Comparison of ENCODE assay signal across 28 mouse cellular contexts in genomic region chr14:56830491-56831045, GRCm38 (mm10). TPM values are rescaled to one million over a fixed set of nuclear protein-coding genes. Genes with fewer than 3 reads are reported as not detected.
DNase-seq lines count a peak whose midpoint lies in the region; ATAC-seq lines count a peak whose summit lies in the region.
"Had no signal": no experiment of that assay in that cellular context is flagged by ENCODE, and none has a peak within 500 bp of the region (broad histone marks: within the 10 kb centered on the region; RNA-seq: fewer than 3 reads in every experiment).

No protein-coding gene starts in this region.

- H3K4me3 ChIP-seq in hindbrain, embryonic 12.5 days, result no peak overlapping the region
- H3K4me3 ChIP-seq in liver, embryonic 11.5 days (ENCODE audit: low read depth, low read length), result no peak overlapping the region
- no peak overlapping the region for H3K4me3 ChIP-seq in forebrain, embryonic 13.5 days
- H3K4me3 ChIP-seq: forebrain, embryonic 10.5 days; gastrocnemius, adult 2 months; heart, embryonic 15.5 days; hindbrain, embryonic 10.5 days had no signal

- no peaks in the 10 kb centered on the region for H3K36me3 ChIP-seq in hindbrain, embryonic 12.5 days
- H3K36me3 ChIP-seq in liver, embryonic 11.5 days (ENCODE audit: control insufficient read depth, insufficient read depth, low read length), result no peaks in the 10 kb centered on the region
- no peaks in the 10 kb centered on the region for H3K36me3 ChIP-seq in forebrain, embryonic 13.5 days (ENCODE audit: poor library complexity, severe bottlenecking)
- H3K36me3 ChIP-seq: forebrain, embryonic 10.5 days; heart, embryonic 15.5 days; hindbrain, embryonic 10.5 days had no signal

- H3K27me3 ChIP-seq in hindbrain, embryonic 12.5 days, result no peaks in the 10 kb centered on the region
- H3K27me3 ChIP-seq in liver, embryonic 11.5 days (replicated peaks; ENCODE audit: control insufficient read depth, insufficient read depth, low read length), result no peaks in the 10 kb centered on the region
- H3K27me3 ChIP-seq in forebrain, embryonic 13.5 days, result no peaks in the 10 kb centered on the region
- H3K27me3 ChIP-seq: heart, embryonic 15.5 days had no signal

- no peak for ATAC-seq in hindbrain, embryonic 12.5 days (ENCODE audit: low FRiP score)
- no peak for ATAC-seq in liver, embryonic 11.5 days (replicated peaks; ENCODE audit: low FRiP score)
- no peak for ATAC-seq in forebrain, embryonic 13.5 days
- ATAC-seq: CD4-positive, CD25-positive, alpha-beta regulatory T cell, adult 4 months; forebrain, embryonic 14.5 days; forebrain, postnatal 0 days; hindbrain, postnatal 0 days; inflammation-experienced regulatory T-cells, adult 6 months had no signal

- H3K27ac ChIP-seq in hindbrain, embryonic 12.5 days, result no peak overlapping the region
- no peak overlapping the region for H3K27ac ChIP-seq in liver, embryonic 11.5 days (ENCODE audit: low read depth, low read length)
- no peak overlapping the region for H3K27ac ChIP-seq in forebrain, embryonic 13.5 days
- H3K27ac ChIP-seq: forebrain, embryonic 10.5 days; gastrocnemius, adult 2 months; heart, embryonic 15.5 days; hindbrain, embryonic 10.5 days; hindbrain, embryonic 14.5 days; hindbrain, postnatal 0 days had no signal

- DNase-seq in 3134 (ENCODE audit: extremely low read depth, insufficient read length, low spot score), result peak; percentile 7
- DNase-seq in A20 (ENCODE audit: low read depth, low spot score), result peak; percentile 61
- peak; percentile 81 for DNase-seq in ES-CJ7 (ENCODE audit: low read depth, low spot score)
- peak; percentile 76 for DNase-seq in ZHBTc4 (ENCODE audit: low read depth, low spot score)
- DNase-seq in liver, embryonic 11.5 days (ENCODE audit: low spot score), result no peak
- no peak for DNase-seq in urinary bladder, postnatal 10 days (ENCODE audit: low spot score)
- DNase-seq: adrenal gland, postnatal 10 days; adrenal gland, postnatal 36 days; cerebellum, adult 18-20 months; cerebellum, adult 9-10 months; cerebellum, postnatal 14 days; forebrain, postnatal 0 days; gastrocnemius, adult 2 months; gastrocnemius, postnatal 14 days; heart, adult 11 months; heart, postnatal 10 days; heart, postnatal 36 days had no signal

- no peaks in the 10 kb centered on the region for H3K9me3 ChIP-seq in hindbrain, embryonic 12.5 days (replicated peaks)
- no peaks in the 10 kb centered on the region for H3K9me3 ChIP-seq in liver, embryonic 11.5 days (ENCODE audit: control insufficient read depth, low read length)
- H3K9me3 ChIP-seq in forebrain, embryonic 13.5 days (replicated peaks), result no peaks in the 10 kb centered on the region
- H3K9me3 ChIP-seq: heart, embryonic 15.5 days had no signal

- H3K4me2 ChIP-seq in hindbrain, embryonic 12.5 days (replicated peaks), result no peak overlapping the region
- no peak overlapping the region for H3K4me2 ChIP-seq in liver, embryonic 11.5 days
- no peak overlapping the region for H3K4me2 ChIP-seq in forebrain, embryonic 13.5 days
- H3K4me2 ChIP-seq: heart, embryonic 11.5 days; heart, embryonic 15.5 days; hindbrain, embryonic 14.5 days had no signal

- H3K4me1 ChIP-seq in hindbrain, embryonic 12.5 days, result no peaks in the 10 kb centered on the region
- no peaks in the 10 kb centered on the region for H3K4me1 ChIP-seq in liver, embryonic 11.5 days (replicated peaks; ENCODE audit: control insufficient read depth, insufficient read depth, low read length)
- H3K4me1 ChIP-seq in forebrain, embryonic 13.5 days, result no peaks in the 10 kb centered on the region
- H3K4me1 ChIP-seq: forebrain, embryonic 10.5 days; hindbrain, embryonic 10.5 days had no signal

- H3K9ac ChIP-seq in hindbrain, embryonic 12.5 days, result no peak overlapping the region
- H3K9ac ChIP-seq in liver, embryonic 11.5 days (ENCODE audit: low read depth, low read length), result no peak overlapping the region
- H3K9ac ChIP-seq in forebrain, embryonic 13.5 days, result no peak overlapping the region
- H3K9ac ChIP-seq: forebrain, postnatal 0 days; heart, embryonic 15.5 days; hindbrain, embryonic 14.5 days had no signal

RNA-seq across cellular contexts. Expression of gene Zmym5, which starts 19.1 kb away (rescaled TPM):
- 35.5 and 35.8 TPM in 2 replicates for polyA plus RNA-seq in hindbrain, embryonic 12.5 days (2016; fragmentation: Nextera tagmentation; extraction: Ambion mirVana)
- polyA plus RNA-seq in liver, embryonic 11.5 days (2014; fragmentation: Nextera tagmentation; extraction: Ambion mirVana), result 15.2 and 15.6 TPM in 2 replicates
- polyA plus RNA-seq in forebrain, embryonic 13.5 days (2015; fragmentation: Nextera tagmentation; extraction: Ambion mirVana), result 31.6 and 32.5 TPM in 2 replicates

RNA-seq across cellular contexts. Expression of gene Pspc1, which starts 52.5 kb away (rescaled TPM):
- polyA plus RNA-seq in hindbrain, embryonic 12.5 days (2016; fragmentation: Nextera tagmentation; extraction: Ambion mirVana), result 46.2 and 53.9 TPM in 2 replicates
- 31.0 and 33.8 TPM in 2 replicates for polyA plus RNA-seq in liver, embryonic 11.5 days (2014; fragmentation: Nextera tagmentation; extraction: Ambion mirVana)
- polyA plus RNA-seq in forebrain, embryonic 13.5 days (2015; fragmentation: Nextera tagmentation; extraction: Ambion mirVana), result 42.9 and 52.9 TPM in 2 replicates

RNA-seq across cellular contexts. Expression of gene Zmym2, which starts 55.9 kb away (rescaled TPM):
- 89.1 and 89.5 TPM in 2 replicates for polyA plus RNA-seq in hindbrain, embryonic 12.5 days (2016; fragmentation: Nextera tagmentation; extraction: Ambion mirVana)
- 24.4 and 32.0 TPM in 2 replicates for polyA plus RNA-seq in liver, embryonic 11.5 days (2014; fragmentation: Nextera tagmentation; extraction: Ambion mirVana)
- 77.8 and 78.3 TPM in 2 replicates for polyA plus RNA-seq in forebrain, embryonic 13.5 days (2015; fragmentation: Nextera tagmentation; extraction: Ambion mirVana)

Comparison
In these comparisons a context has a peak if more than half of its experiments do, and no peak if none do; other contexts are left out.
1. DNase-seq: peak in 3134 (single experiment), A20 (single experiment), ES-CJ7 (single experiment) and ZHBTc4 (single experiment); none in liver, embryonic 11.5 days (single experiment) and urinary bladder, postnatal 10 days (single experiment).